Mouse (Mus musculus) megakaryocyte, embryonic 14.5 days (primary cell): Measurements from ENCODE around the gene Actg1.

Experiments used
- FLI1 ChIP-seq: IDR thresholded peaks from 2 replicates; pipeline ENCODE4 v1.6.1; 2012; ENCODE audit warnings: low read length, inconsistent platforms, mixed read lengths
- GATA1 ChIP-seq: IDR thresholded peaks from 3 replicates; pipeline ENCODE4 v1.6.1; 2012; ENCODE audit warnings: mixed read lengths, low read length, inconsistent platforms, borderline replicate concordance

GRCm38 (mm10) chr11:120377337-120377736 is 29.0 kb upstream of the Actg1 start:
- TF ChIP-seq GATA1 (no peak), FLI1 (no peak)
